Mouse (Mus musculus): ENCODE measurements at regions not wholly inside any gene's neighbourhood (a gene's known extent, or its start where the extent isn't known, plus 50 kb on each side); places are given as distances from the start of the nearest gene placed in this dataset.

DNA sequence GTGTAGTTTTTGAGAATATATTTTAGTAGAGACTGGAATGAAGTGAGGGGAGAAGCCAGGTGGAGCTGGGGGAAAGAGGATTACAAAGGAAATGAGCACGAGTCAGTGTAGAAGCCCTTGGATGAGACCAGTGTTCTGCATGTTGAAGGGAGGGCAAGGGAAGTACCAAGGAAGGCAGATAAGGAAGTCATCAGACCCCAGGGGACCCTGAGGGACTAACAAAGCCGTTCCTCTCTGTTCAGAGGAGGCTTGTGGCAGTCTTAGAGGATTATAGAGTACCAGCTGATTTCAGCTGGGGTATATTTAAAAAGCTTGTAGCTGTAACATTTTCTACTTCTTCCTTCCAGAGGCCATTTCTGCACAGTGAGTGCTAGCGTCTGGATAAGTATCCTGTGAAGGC is 56.7 kb upstream of the Igsf9b start:
- ATAC-seq (ENCODE audit: insufficient number of reproducible peaks, low FRiP score, low TSS enrichment, low read depth), result no peak
- 30% methylated on average over 3 of the region's 3 CpGs for whole genome bisulfite sequencing

DNA sequence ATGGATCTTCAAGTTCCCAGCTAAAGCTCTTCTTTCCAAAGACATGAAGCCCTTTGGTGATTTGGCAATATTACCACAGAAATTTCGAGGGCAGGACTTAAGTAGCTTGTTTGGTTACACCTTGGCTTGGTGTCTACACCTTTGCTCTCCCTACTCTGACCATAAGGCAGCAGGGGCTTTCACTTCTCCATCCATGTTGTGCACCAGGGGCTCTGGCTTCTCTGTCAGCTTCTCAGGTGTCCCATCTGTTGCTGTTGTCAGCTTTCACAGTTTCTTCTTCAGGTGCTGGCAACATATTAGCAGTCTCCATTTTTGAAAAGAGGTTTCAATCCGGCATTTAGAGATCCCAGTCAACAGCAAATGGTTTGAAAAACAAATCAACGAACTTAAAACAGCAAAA is 58.1 kb upstream of the Igsf9b start:
- no peak for ATAC-seq (ENCODE audit: insufficient number of reproducible peaks, low FRiP score, low TSS enrichment, low read depth)

More for the DNA sequence above, 56.7 kb upstream of the Igsf9b start:
- no peaks in the 10 kb centered on the region for H3K27me3 ChIP-seq (ENCODE audit: control insufficient read depth, insufficient read depth, low read length)
- H3K4me3 ChIP-seq (ENCODE audit: low read depth, low read length), result no peak overlapping the region
- no peaks in the 10 kb centered on the region for H3K36me3 ChIP-seq (ENCODE audit: control insufficient read depth, insufficient read depth, low read length)
- no peak overlapping the region for H3K9ac ChIP-seq (ENCODE audit: low read length)
- H3K9me3 ChIP-seq (ENCODE audit: control insufficient read depth, low read length), result no peaks in the 10 kb centered on the region
- DNase-seq (ENCODE audit: low spot score), result no peak
- H3K4me1 ChIP-seq (ENCODE audit: control insufficient read depth, insufficient read depth, low read length), result no peaks in the 10 kb centered on the region
- no peak overlapping the region for H3K4me2 ChIP-seq (ENCODE audit: low read depth, severe bottlenecking)
- H3K27ac ChIP-seq (replicated peaks; ENCODE audit: low read depth, low read length), result no peak overlapping the region

GRCm38 (mm10) chr9:27240491-27240890 is 58.5 kb upstream of the Igsf9b start:
- ATAC-seq (ENCODE audit: insufficient number of reproducible peaks, low FRiP score, low TSS enrichment, low read depth) (no peak), DNase-seq (ENCODE audit: low spot score) (no peak)
- Histone ChIP-seq H3K36me3 (ENCODE audit: control insufficient read depth, insufficient read depth, low read length) (no peaks in the 10 kb centered on the region), H3K27ac (replicated peaks; ENCODE audit: low read depth, low read length) (no peak overlapping the region), H3K27me3 (ENCODE audit: control insufficient read depth, insufficient read depth, low read length) (no peaks in the 10 kb centered on the region), H3K9me3 (ENCODE audit: control insufficient read depth, low read length) (no peaks in the 10 kb centered on the region), H3K9ac (ENCODE audit: low read length) (no peak overlapping the region), H3K4me2 (ENCODE audit: low read depth, severe bottlenecking) (no peak overlapping the region), H3K4me3 (ENCODE audit: low read depth, low read length) (no peak overlapping the region), H3K4me1 (ENCODE audit: control insufficient read depth, insufficient read depth, low read length) (no peaks in the 10 kb centered on the region)
- 87% methylated on average over 3 of the region's 3 CpGs for WGBS

More for the DNA sequence above, 58.1 kb upstream of the Igsf9b start:
- H3K27me3 ChIP-seq (ENCODE audit: control insufficient read depth, insufficient read depth, low read length), result no peaks in the 10 kb centered on the region
- WGBS, result 77% methylated on average over 3 of the region's 3 CpGs
- no peak overlapping the region for H3K27ac ChIP-seq (replicated peaks; ENCODE audit: low read depth, low read length)
- no peak overlapping the region for H3K4me3 ChIP-seq (ENCODE audit: low read depth, low read length)
- H3K4me2 ChIP-seq (ENCODE audit: low read depth, severe bottlenecking), result no peak overlapping the region
- H3K36me3 ChIP-seq (ENCODE audit: control insufficient read depth, insufficient read depth, low read length), result no peaks in the 10 kb centered on the region
- DNase-seq (ENCODE audit: low spot score), result no peak
- H3K4me1 ChIP-seq (ENCODE audit: control insufficient read depth, insufficient read depth, low read length), result no peaks in the 10 kb centered on the region
- no peak overlapping the region for H3K9ac ChIP-seq (ENCODE audit: low read length)
- no peaks in the 10 kb centered on the region for H3K9me3 ChIP-seq (ENCODE audit: control insufficient read depth, low read length)

- no peak overlapping the region for H3K4me3 ChIP-seq (ENCODE audit: low read depth, low read length)
- no peaks in the 10 kb centered on the region for H3K9me3 ChIP-seq (ENCODE audit: control insufficient read depth, low read length)
- WGBS, result 74% methylated on average over 4 of the region's 4 CpGs
- no peaks in the 10 kb centered on the region for H3K4me1 ChIP-seq (ENCODE audit: control insufficient read depth, insufficient read depth, low read length)
- H3K27ac ChIP-seq (replicated peaks; ENCODE audit: low read depth, low read length), result no peak overlapping the region
- no peak overlapping the region for H3K9ac ChIP-seq (ENCODE audit: low read length)
- no peak overlapping the region for H3K4me2 ChIP-seq (ENCODE audit: low read depth, severe bottlenecking)
- ATAC-seq (ENCODE audit: insufficient number of reproducible peaks, low FRiP score, low TSS enrichment, low read depth), result no peak
- no peaks in the 10 kb centered on the region for H3K36me3 ChIP-seq (ENCODE audit: control insufficient read depth, insufficient read depth, low read length)
- no peaks in the 10 kb centered on the region for H3K27me3 ChIP-seq (ENCODE audit: control insufficient read depth, insufficient read depth, low read length)
- DNase-seq (ENCODE audit: low spot score), result no peak
Observed at GRCm38 (mm10) chr9:27232692-27233091, 66.3 kb upstream of the Igsf9b start.

DNA sequence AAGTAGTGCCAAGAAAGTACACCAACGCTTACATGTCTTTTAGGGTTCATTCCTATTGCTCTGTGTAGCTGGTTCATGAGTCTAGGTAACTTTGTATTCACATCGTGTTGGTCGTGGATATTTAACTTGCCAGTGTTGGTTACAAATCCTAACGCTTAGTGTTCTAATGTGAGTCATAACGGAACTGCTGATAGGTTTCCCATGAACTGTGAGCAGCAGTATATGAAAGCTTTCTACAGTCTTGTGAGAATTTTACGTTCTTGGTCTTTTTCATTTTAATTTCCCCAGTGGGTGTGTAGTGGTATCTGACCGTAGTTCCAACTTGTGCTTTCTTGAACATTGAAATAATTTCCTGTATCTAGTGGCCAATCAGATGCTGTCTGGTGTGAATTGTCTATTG is 71.5 kb upstream of the Igsf9b start:
- H3K27me3 ChIP-seq (ENCODE audit: control insufficient read depth, insufficient read depth, low read length), result no peaks in the 10 kb centered on the region
- no peaks in the 10 kb centered on the region for H3K36me3 ChIP-seq (ENCODE audit: control insufficient read depth, insufficient read depth, low read length)
- ATAC-seq (ENCODE audit: insufficient number of reproducible peaks, low FRiP score, low TSS enrichment, low read depth), result no peak
- H3K4me3 ChIP-seq (ENCODE audit: low read depth, low read length), result no peak overlapping the region
- WGBS, result 92% methylated on average over 7 of the region's 7 CpGs
- no peak overlapping the region for H3K4me2 ChIP-seq (ENCODE audit: low read depth, severe bottlenecking)
- no peaks in the 10 kb centered on the region for H3K9me3 ChIP-seq (ENCODE audit: control insufficient read depth, low read length)
- DNase-seq (ENCODE audit: low spot score), result no peak
- no peak overlapping the region for H3K9ac ChIP-seq (ENCODE audit: low read length)
- H3K27ac ChIP-seq (replicated peaks; ENCODE audit: low read depth, low read length), result no peak overlapping the region
- H3K4me1 ChIP-seq (ENCODE audit: control insufficient read depth, insufficient read depth, low read length), result no peaks in the 10 kb centered on the region

DNA sequence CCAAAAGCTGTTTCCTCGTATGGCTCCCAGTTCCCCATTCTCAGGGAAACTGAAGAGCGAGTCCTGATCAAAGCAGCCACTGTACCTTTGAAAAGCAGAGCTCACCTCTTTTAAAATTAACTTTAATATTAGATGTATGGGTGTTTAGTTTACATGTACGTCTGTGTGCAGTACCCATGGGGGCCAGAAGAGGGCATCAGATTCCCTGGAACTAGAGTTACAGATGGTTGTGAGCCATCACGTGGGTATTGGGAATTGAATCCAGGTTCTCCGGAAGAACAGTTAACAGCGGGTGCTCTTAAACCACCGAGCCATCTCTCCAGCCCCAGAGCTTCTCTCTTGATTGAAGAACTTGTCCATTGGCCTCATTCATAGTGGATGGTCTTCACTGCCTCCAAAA is 66.0 kb upstream of the Jam3 start:
- no peaks in the 10 kb centered on the region for H3K4me1 ChIP-seq (ENCODE audit: control insufficient read depth, insufficient read depth, low read length)
- no peak overlapping the region for H3K27ac ChIP-seq (replicated peaks; ENCODE audit: low read depth, low read length)
- WGBS, result 81% methylated on average over 7 of the region's 7 CpGs
- H3K4me3 ChIP-seq (ENCODE audit: low read depth, low read length), result no peak overlapping the region
- H3K4me2 ChIP-seq (ENCODE audit: low read depth, severe bottlenecking), result no peak overlapping the region
- DNase-seq (ENCODE audit: low spot score) (peak; percentile 25), ATAC-seq (ENCODE audit: insufficient number of reproducible peaks, low FRiP score, low TSS enrichment, low read depth) (no peak)
- H3K36me3 ChIP-seq (ENCODE audit: control insufficient read depth, insufficient read depth, low read length), result no peaks in the 10 kb centered on the region
- H3K9me3 ChIP-seq (ENCODE audit: control insufficient read depth, low read length), result no peaks in the 10 kb centered on the region
- no peaks in the 10 kb centered on the region for H3K27me3 ChIP-seq (ENCODE audit: control insufficient read depth, insufficient read depth, low read length)
- no peak overlapping the region for H3K9ac ChIP-seq (ENCODE audit: low read length)

GRCm38 (mm10) chr9:27216024-27216423 is 60.8 kb upstream of the Jam3 start:
- DNase-seq (ENCODE audit: low spot score) (no peak), ATAC-seq (ENCODE audit: insufficient number of reproducible peaks, low FRiP score, low TSS enrichment, low read depth) (no peak)
- Histone ChIP-seq H3K4me2 (ENCODE audit: low read depth, severe bottlenecking) (no peak overlapping the region), H3K4me1 (ENCODE audit: control insufficient read depth, insufficient read depth, low read length) (no peaks in the 10 kb centered on the region), H3K4me3 (ENCODE audit: low read depth, low read length) (no peak overlapping the region), H3K36me3 (ENCODE audit: control insufficient read depth, insufficient read depth, low read length) (no peaks in the 10 kb centered on the region), H3K27me3 (ENCODE audit: control insufficient read depth, insufficient read depth, low read length) (no peaks in the 10 kb centered on the region), H3K27ac (replicated peaks; ENCODE audit: low read depth, low read length) (no peak overlapping the region), H3K9me3 (ENCODE audit: control insufficient read depth, low read length) (no peaks in the 10 kb centered on the region), H3K9ac (ENCODE audit: low read length) (no peak overlapping the region)
- 88% methylated on average over 7 of the region's 7 CpGs for WGBS

DNA sequence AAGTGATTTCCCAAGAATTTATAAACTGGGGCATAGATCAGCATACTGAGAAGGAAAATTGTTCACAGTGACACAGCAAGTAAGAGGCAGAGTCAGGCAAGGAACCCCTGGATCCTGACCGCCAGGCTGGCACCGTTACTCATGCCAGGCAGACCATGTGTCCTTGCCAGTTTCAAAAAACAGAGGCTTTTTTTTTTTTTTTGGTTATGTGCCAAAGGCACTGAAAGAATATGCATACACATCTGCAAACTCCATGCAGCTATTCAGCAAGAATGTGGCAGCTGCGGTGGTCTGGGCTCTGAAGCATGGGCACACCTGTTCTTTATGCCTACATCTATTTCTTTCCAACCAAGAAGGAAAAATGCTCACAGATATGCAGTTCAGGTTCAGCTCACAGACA is 58.8 kb upstream of the Jam3 start:
- no peak overlapping the region for H3K27ac ChIP-seq (replicated peaks; ENCODE audit: low read depth, low read length)
- no peak for ATAC-seq (ENCODE audit: insufficient number of reproducible peaks, low FRiP score, low TSS enrichment, low read depth)
- no peaks in the 10 kb centered on the region for H3K4me1 ChIP-seq (ENCODE audit: control insufficient read depth, insufficient read depth, low read length)
- no peaks in the 10 kb centered on the region for H3K9me3 ChIP-seq (ENCODE audit: control insufficient read depth, low read length)
- no peak overlapping the region for H3K4me2 ChIP-seq (ENCODE audit: low read depth, severe bottlenecking)
- WGBS, result 95% methylated on average over 3 of the region's 3 CpGs
- H3K36me3 ChIP-seq (ENCODE audit: control insufficient read depth, insufficient read depth, low read length), result no peaks in the 10 kb centered on the region
- H3K4me3 ChIP-seq (ENCODE audit: low read depth, low read length), result no peak overlapping the region
- H3K9ac ChIP-seq (ENCODE audit: low read length), result no peak overlapping the region
- no peak for DNase-seq (ENCODE audit: low spot score)
- H3K27me3 ChIP-seq (ENCODE audit: control insufficient read depth, insufficient read depth, low read length), result no peaks in the 10 kb centered on the region

- Histone ChIP-seq H3K36me3 (ENCODE audit: control insufficient read depth, insufficient read depth, low read length) (no peaks in the 10 kb centered on the region), H3K9ac (ENCODE audit: low read length) (no peak overlapping the region), H3K4me1 (ENCODE audit: control insufficient read depth, insufficient read depth, low read length) (no peaks in the 10 kb centered on the region), H3K27me3 (ENCODE audit: control insufficient read depth, insufficient read depth, low read length) (no peaks in the 10 kb centered on the region), H3K27ac (replicated peaks; ENCODE audit: low read depth, low read length) (no peak overlapping the region), H3K9me3 (ENCODE audit: control insufficient read depth, low read length) (no peaks in the 10 kb centered on the region), H3K4me3 (ENCODE audit: low read depth, low read length) (no peak overlapping the region), H3K4me2 (ENCODE audit: low read depth, severe bottlenecking) (no peak overlapping the region)
- ATAC-seq (ENCODE audit: insufficient number of reproducible peaks, low FRiP score, low TSS enrichment, low read depth) (no peak), DNase-seq (ENCODE audit: low spot score) (no peak)
- WGBS, result 47% methylated on average over 3 of the region's 3 CpGs
Observed at GRCm38 (mm10) chr9:27208840-27209239, 53.6 kb upstream of the Jam3 start.
